Mouse (Mus musculus) CH12.LX (cell line): ENCODE results near the gene Dnajc22. TPM values are rescaled to one million over a fixed set of nuclear protein-coding genes. Genes with fewer than 3 reads are reported as not detected.

Experiments
- DNase-seq: peaks from one replicate; pipeline ENCODE4 v3.0.0-alpha.2; 2013; ENCODE audit errors: extremely low read depth
- H3K27ac ChIP-seq: 2 replicates; pipeline ENCODE4 v1.5.1; 2012; ENCODE audit warnings: low read depth, mild to moderate bottlenecking, control low read depth, moderate library complexity; ENCODE audit not compliant: insufficient read depth
- H3K27me3 ChIP-seq: replicated peaks from 2 replicates; pipeline ENCODE3; 2012; ENCODE audit warnings: inconsistent platforms
- H3K36me3 ChIP-seq, 2 experiments: replicated peaks in 1 of 2; 2 replicates each; pipeline versions ENCODE3 to v1.6.1; 2012; ENCODE audit warnings: inconsistent platforms in 1 of 2, low read length in 1 of 2, mild to moderate bottlenecking in 1 of 2, mixed read lengths in 1 of 2, moderate library complexity in 1 of 2; ENCODE audit not compliant: control insufficient read depth in 1 of 2, insufficient read depth in 1 of 2
- H3K4me1 ChIP-seq, 2 experiments: 2 replicates each; pipeline ENCODE4 v1.6.1; 2012; ENCODE audit warnings: inconsistent platforms in 1 of 2, moderate library complexity in 1 of 2; ENCODE audit not compliant: insufficient read depth in 2 of 2, control insufficient read depth in 1 of 2
- H3K4me2 ChIP-seq: 2 replicates; pipeline ENCODE4 v1.6.1; 2012; ENCODE audit warnings: low read depth, mild to moderate bottlenecking, control low read depth; ENCODE audit not compliant: poor library complexity, insufficient read depth, severe bottlenecking
- H3K4me3 ChIP-seq, 3 experiments: fragments of 150-350 bp in 1 of 3; sonication (generic) in 1 of 3; replicated peaks in 1 of 3; 2 replicates each; pipeline versions ENCODE3 to v1.5.1; 2011 to 2012; ENCODE audit warnings: low read depth in 2 of 3, low read length in 2 of 3, mild to moderate bottlenecking in 2 of 3, moderate library complexity in 2 of 3, control low read depth in 1 of 3, improper control_type of control experiment in 1 of 3, inconsistent platforms in 1 of 3, mixed read lengths in 1 of 3; ENCODE audit not compliant: poor library complexity in 1 of 3
- H3K79me2 ChIP-seq: replicated peaks from 2 replicates; pipeline ENCODE4 v1.6.1; 2012; ENCODE audit warnings: mild to moderate bottlenecking, moderate library complexity; ENCODE audit not compliant: control insufficient read depth, poor library complexity, insufficient read depth, severe bottlenecking; ENCODE audit errors: extremely low read depth
- H3K9ac ChIP-seq: 2 replicates; pipeline ENCODE4 v1.6.1; 2012; ENCODE audit warnings: low read depth, mild to moderate bottlenecking, control low read depth, moderate library complexity; ENCODE audit not compliant: insufficient read depth
- H3K9me3 ChIP-seq: replicated peaks from 2 replicates; pipeline ENCODE3; 2012; ENCODE audit warnings: low read length, inconsistent platforms, mixed read lengths
- CHD1 ChIP-seq: IDR thresholded peaks from 2 replicates; pipeline ENCODE4 v1.6.1; 2012; ENCODE audit warnings: low read depth, low read length, improper control_type of control experiment, inconsistent platforms
- CTCF ChIP-seq, 2 experiments: IDR thresholded peaks in 1 of 2; conservative IDR thresholded peaks in 1 of 2; 2 replicates each; pipeline ENCODE4 v1.5.1; 2011 to 2012; ENCODE audit warnings: low read depth in 2 of 2, low read length in 2 of 2, improper control_type of control experiment in 1 of 2, inconsistent platforms in 1 of 2, mild to moderate bottlenecking in 1 of 2, moderate library complexity in 1 of 2
- ELF1 ChIP-seq: IDR thresholded peaks from 2 replicates; pipeline ENCODE4 v1.6.1; 2014; ENCODE audit warnings: low read depth, mild to moderate bottlenecking, inconsistent platforms, low read length, improper control_type of control experiment
- ETS1 ChIP-seq: conservative IDR thresholded peaks from 2 replicates; pipeline ENCODE4 v1.6.1; 2012; ENCODE audit warnings: low read depth, mild to moderate bottlenecking, inconsistent platforms, low read length, improper control_type of control experiment, moderate library complexity
- HCFC1 ChIP-seq: IDR thresholded peaks from 2 replicates; pipeline ENCODE4 v1.6.1; 2012; ENCODE audit warnings: low read depth, mild to moderate bottlenecking, inconsistent platforms, low read length, improper control_type of control experiment
- KAT2A ChIP-seq: IDR thresholded peaks from 2 replicates; pipeline ENCODE4 v1.6.1; 2012; ENCODE audit warnings: low read length, improper control_type of control experiment, inconsistent platforms; ENCODE audit not compliant: insufficient replicate concordance
- MAZ ChIP-seq: IDR thresholded peaks from 2 replicates; pipeline ENCODE4 v1.6.1; 2012; ENCODE audit warnings: low read depth, mild to moderate bottlenecking, inconsistent platforms, low read length, improper control_type of control experiment, moderate library complexity
- NRF1 ChIP-seq: IDR thresholded peaks from 2 replicates; pipeline ENCODE4 v1.6.1; 2014; ENCODE audit warnings: low read depth, mild to moderate bottlenecking, inconsistent platforms, low read length, improper control_type of control experiment, moderate library complexity
- PAX5 ChIP-seq: IDR thresholded peaks from 2 replicates; pipeline ENCODE4 v1.6.1; 2012; ENCODE audit warnings: low read length, inconsistent platforms, mixed read lengths
- POLR2A ChIP-seq: IDR thresholded peaks from 2 replicates; pipeline ENCODE4 v1.6.1; 2011; ENCODE audit warnings: low read depth, mild to moderate bottlenecking, improper control_type of control experiment, low read length
- RAD21 ChIP-seq: IDR thresholded peaks from 2 replicates; pipeline ENCODE4 v1.6.1; 2011; ENCODE audit warnings: low read depth, mild to moderate bottlenecking, low read length, improper control_type of control experiment, moderate library complexity
- SIN3A ChIP-seq: IDR thresholded peaks from 2 replicates; pipeline ENCODE4 v1.6.1; 2012; ENCODE audit warnings: low read length, improper control_type of control experiment, inconsistent platforms
- SMC3 ChIP-seq: IDR thresholded peaks from 2 replicates; pipeline ENCODE4 v1.6.1; 2011; ENCODE audit warnings: low read depth, low read length, improper control_type of control experiment
- TBP ChIP-seq: conservative IDR thresholded peaks from 2 replicates; pipeline ENCODE4 v1.6.1; 2011; ENCODE audit warnings: low read depth, low read length, improper control_type of control experiment
- USF2 ChIP-seq: conservative IDR thresholded peaks from 2 replicates; pipeline ENCODE4 v1.6.1; 2011; ENCODE audit warnings: low read depth, low read length, improper control_type of control experiment
- ZMIZ1 ChIP-seq: IDR thresholded peaks from 2 replicates; pipeline ENCODE4 v1.6.1; 2012; ENCODE audit warnings: low read depth, mild to moderate bottlenecking, inconsistent platforms, low read length, improper control_type of control experiment
- dilution Hi-C: fragments of 300-500 bp; cut with MboI; formaldehyde crosslinking; loops from 2 replicates; pipeline ENCODE4 v1.14.3; 2020; ENCODE audit warnings: low sequenced_read_pairs; ENCODE audit not compliant: extremely low pct_unique_long_range_greater_than_20kb, extremely low pct_ligation_motif_present
- in situ Hi-C: fragments of 300-500 bp; cut with MboI; formaldehyde crosslinking; loops from 3 replicates; pipeline ENCODE4 v1.14.3; 2019; ENCODE audit warnings: low sequenced_read_pairs, low pct_ligation_motif_present, low pct_unique_long_range_greater_than_20kb, mixed read lengths
- polyA plus RNA-seq: library from polyadenylated mRNA; unstranded; fragments of >175 nt; gene quantifications from 2 replicates; pipeline ENCODE4 v1.2.1, GENCODE M21; 2012; ENCODE audit warnings: low read depth; ENCODE audit not compliant: insufficient read length
- total RNA-seq, 2 experiments: library from RNA; depleted of rRNA; stranded (reverse); fragments of 300-350 nt in 1 of 2; fragments of >200 nt in 1 of 2; gene quantifications; 2 replicates each; pipeline ENCODE4 v1.2.3; 2012 to 2014

The Dnajc22 gene
- total and polyA plus RNA-seq, 3 experiments = 10.0 to 24.2 (median 12.4) TPM

DNA sequence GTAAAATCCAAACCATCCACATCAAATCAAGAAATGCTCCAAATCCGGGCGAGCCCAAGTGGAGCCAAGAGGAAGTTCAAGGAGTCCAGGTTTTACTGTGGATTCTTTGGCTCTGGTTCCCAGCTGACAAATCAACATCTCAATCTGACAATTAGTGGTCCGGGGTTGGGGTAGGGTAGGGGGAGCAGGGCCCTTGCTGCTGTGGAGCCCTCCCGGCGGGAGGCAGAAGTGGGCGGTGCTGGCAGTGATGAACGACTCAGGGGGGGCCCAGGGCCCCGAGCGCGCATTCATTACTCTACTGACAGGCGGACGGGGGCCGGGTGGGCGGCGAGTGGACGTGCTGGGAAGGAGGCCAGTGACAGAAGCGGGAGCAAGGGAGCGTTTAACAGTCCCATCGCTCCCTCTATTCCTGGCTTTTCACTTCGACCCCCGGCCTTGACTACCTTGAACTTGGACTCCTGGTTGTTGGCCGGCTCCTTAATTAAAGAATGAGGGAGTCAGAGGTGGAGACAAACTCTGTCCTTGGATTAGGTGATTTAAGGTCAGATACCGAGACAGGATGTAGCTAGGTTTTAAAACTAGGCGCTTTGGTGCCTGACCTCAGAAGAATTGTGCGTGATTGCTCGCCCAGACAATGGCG, 1.8 kb downstream of the Dnajc22 start:
- dilution Hi-C loops = no loop called here
- no peak for DNase-seq
- Histone ChIP-seq H3K4me1 (peaks cover 3 to 19% of the 10 kb centered on the region in 2 experiments; a peak in 3 of 4 replicates), H3K79me2 (no peaks in the 10 kb centered on the region), H3K4me2 (no peak overlapping the region), H3K27ac (no peak overlapping the region), H3K27me3 (no peaks in the 10 kb centered on the region), H3K9ac (no peak overlapping the region), H3K36me3 (no peaks in the 10 kb centered on the region), H3K9me3 (peaks cover 3% of the 10 kb centered on the region), H3K4me3 (no peak overlapping the region)
- in situ Hi-C loops = no loop called here
- TF ChIP-seq HCFC1 (no peak), MAZ (no peak), ZMIZ1 (no peak), CTCF (conservative IDR thresholded peaks at IDR 0.05 in 1 of 2, IDR thresholded peaks at IDR 0.05 in 1 of 2; ENCODE audit: low read depth in 2 of 2, low read length in 2 of 2) (no peak)

DNA sequence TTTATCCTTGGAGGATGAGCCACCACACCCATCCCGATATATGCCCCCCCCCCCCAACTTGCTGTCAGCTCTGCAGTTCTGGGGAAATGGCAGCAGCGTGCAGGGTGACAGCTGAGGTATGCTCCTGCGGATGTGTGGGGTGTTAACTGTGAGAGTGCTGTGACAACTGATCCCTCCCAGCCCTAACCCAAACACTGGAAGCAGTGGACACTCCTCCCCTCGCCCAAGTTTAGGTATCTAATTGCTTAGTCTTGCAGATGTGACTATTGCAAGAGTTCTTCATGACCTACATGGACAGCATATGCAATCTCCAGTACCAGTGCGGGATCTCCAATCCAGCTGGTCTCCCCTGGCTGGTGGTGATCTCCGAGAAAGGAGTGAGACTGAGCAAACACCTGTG, 2.4 kb downstream of the Dnajc22 start:
- no peaks in the 10 kb centered on the region for H3K79me2 ChIP-seq
- H3K4me1 ChIP-seq = peaks cover 3 to 23% of the 10 kb centered on the region in 2 experiments; a peak in 3 of 4 replicates
- in situ Hi-C loops (no loop called here), dilution Hi-C loops (no loop called here)
- no peak overlapping the region for H3K9ac ChIP-seq
- TF ChIP-seq NRF1 (no peak), CHD1 (no peak), RAD21 (no peak), ZMIZ1 (no peak), PAX5 (no peak), ETS1 (no peak), ELF1 (no peak), SMC3 (no peak), KAT2A (no peak), TBP (no peak), SIN3A (no peak), USF2 (no peak), POLR2A (no peak)
- H3K4me2 ChIP-seq = no peak overlapping the region
- H3K27me3 ChIP-seq = no peaks in the 10 kb centered on the region
- no peak overlapping the region for H3K27ac ChIP-seq
- H3K36me3 ChIP-seq = no peaks in the 10 kb centered on the region
- no peak overlapping the region for H3K4me3 ChIP-seq
- DNase-seq = no peak
- H3K9me3 ChIP-seq = peaks cover 3% of the 10 kb centered on the region
